Mouse (Mus musculus) cerebellum, postnatal 4 days (tissue): Measurements from ENCODE around the gene Slc9a6.
A peak's percentile ranks its signal among the peaks of the same experiment; 100 is the strongest.

Experiments used
- DNase-seq, 2 experiments: peaks; one replicate each; pipeline ENCODE4 v3.0.0; 2022; ENCODE audit warnings: low spot score in 2 of 2, mixed read lengths in 1 of 2

Gene Slc9a6

DNA sequence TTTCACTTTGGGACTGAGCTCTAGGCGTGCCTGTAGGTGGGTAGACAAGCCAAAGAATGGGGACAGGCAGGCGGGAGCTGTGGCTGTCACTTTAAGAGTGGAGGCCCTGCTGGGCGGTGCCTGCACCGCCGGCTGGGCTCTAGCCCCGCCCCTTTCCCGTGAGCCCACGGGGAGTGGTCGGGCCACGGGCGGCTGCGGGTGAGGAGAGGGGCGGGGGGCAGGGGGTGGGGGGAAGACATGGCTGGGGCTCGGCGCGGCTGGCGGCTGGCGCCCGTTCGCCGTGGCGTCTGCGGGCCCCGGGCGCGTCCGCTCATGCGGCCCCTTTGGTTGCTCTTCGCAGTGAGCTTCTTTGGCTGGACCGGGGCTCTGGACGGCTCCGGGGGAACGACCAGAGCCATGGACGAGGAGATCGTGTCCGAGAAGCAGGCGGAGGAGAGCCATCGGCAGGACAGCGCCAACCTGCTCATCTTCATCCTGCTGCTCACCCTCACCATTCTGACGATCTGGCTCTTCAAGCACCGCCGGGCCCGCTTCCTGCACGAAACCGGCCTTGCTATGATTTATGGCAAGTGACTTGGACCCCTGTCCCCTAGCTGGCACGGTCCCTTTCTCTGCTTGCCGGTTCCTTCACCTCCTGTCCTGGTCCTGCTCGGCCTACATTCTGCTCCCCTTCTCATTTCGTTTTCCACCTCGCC is at the start of gene Slc9a6:
Gene Slc9a6, plus strand, starts transcription at position 135 of the 695 bp plus-strand sequence.
- peak; percentile 37 to 64 for DNase-seq

DNA sequence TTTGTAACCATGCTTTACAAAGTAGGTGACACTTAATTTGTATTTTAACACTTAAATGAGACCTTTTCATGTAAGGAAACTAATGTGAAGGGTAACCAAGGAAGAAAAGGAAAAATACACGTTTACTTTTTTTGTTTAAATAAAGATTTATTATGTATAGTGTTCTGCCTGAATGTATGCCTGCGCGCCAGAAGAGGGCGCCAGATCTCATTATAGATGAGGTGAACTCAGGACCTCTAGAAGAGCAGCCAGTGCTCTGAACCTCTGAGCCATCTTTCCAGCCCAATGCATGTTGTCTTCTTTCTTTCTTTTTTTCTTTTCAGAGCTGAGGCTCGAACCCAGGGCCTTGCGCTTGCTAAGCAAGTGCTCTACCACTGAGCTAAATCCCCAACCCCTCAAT is 37.1 kb upstream of the Slc9a6 start:
- DNase-seq = no peak

DNA sequence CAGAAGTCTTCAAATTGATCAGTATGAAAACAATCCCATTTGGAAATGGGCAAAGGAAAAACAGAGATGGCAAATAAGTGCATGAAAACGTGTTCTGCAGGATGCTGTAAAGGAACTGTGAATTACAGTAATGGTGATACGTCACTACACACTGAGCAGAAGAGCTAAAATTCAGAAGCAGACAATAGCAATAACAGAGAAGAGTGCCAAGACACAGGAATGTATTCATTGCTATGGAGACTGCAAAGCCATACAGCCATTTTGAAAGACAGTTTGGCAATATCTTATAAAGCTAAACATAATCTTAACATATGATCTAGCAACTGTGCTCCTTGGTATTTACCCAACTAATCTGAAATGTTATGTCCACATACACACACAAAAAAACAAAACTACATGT is 31.4 kb upstream of the Slc9a6 start:
- DNase-seq = no peak

DNA sequence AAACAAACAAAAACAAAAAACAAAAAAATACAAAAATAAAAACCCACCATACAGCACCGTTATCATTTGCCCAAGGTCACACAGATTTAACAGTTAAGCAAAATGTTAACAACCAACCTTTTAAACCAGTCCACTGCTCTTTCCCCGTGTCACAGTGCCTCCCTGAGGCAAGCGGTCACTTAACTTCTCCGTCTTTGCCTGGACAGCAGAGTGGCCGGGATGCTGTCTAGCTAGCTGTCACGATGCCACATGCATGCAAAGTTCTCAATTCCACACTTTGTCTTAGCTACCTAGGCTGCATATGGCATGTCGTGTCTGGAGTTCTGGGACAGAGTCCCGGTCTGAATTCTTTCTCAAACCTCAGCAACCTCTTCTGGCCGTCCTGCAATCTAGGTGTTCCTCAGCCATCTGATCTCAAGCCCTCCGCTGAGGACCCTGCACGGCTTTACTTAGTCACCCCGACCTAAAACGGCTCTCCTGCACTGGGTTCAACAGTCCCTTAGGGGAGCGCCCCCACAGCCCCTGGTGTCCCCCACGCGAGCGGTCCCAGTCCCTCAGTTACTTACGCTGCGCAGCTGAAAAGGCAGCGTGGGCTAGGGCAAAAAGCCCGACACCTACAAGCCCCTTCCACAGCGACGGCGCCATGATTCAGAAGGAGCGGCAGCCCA is 12.2 kb upstream of the Slc9a6 start:
- DNase-seq = no peak

DNA sequence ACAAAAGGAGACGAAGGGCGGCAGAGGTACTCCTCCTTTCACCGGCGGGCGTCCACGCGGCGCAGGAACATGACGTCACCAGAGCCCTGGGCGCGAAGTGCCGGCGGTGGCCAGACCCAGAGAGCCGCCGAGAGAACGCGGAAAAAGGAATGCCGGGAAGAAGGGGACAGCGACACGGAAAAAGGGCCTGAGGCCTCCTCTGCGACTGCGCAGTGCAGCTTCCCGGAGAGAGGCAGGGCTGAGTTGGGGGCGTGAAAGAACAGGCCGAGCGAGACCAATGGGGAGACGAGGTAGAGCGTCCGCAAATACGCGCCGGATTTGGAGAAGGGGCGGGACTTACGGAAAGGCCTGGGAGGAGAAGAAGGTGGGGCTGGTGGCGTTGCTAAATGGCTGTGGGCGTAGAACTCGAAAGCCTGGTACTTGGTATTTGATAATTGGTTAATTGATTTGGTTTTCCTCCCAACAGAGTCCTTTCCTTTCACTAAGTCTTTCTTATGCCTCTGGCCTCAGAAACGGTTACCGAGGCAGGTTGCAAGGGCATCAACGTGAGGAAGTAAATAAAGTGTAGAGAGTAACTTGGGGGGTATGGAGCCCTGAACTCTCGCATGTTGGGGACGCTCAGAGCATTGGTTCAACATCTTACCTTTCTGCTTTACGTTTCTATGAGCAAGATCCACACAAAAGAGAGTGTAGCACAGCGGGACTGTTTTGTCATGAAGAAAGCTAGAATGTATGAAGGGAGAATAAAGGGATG is 11.5 kb upstream of the Slc9a6 start, which contains the start of gene Mmgt1:
Gene Mmgt1, minus strand, starts transcription at position 183 of the 754 bp plus-strand sequence.
- peak; percentile 72 to 85 for DNase-seq

DNA sequence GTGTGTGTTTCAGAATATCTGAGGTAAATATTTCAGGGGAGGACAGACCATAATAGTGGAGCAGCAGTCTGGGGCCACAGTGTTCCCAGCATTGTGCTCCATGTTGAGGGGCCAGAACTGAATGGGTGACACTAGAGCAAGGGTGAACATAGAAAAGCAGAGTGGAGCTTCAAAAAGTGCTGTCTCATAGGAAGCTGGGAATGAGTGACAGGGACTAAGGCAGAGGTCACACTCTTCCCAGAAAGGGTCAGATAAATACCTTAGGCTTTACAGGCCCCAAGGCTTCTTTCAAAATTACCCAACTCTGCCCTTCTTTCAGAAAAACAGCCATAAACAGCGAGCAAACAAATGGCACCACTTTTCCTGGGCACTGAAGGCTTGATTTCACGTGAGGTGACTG is 3.0 kb upstream of the Slc9a6 start:
- DNase-seq = no peak

DNA sequence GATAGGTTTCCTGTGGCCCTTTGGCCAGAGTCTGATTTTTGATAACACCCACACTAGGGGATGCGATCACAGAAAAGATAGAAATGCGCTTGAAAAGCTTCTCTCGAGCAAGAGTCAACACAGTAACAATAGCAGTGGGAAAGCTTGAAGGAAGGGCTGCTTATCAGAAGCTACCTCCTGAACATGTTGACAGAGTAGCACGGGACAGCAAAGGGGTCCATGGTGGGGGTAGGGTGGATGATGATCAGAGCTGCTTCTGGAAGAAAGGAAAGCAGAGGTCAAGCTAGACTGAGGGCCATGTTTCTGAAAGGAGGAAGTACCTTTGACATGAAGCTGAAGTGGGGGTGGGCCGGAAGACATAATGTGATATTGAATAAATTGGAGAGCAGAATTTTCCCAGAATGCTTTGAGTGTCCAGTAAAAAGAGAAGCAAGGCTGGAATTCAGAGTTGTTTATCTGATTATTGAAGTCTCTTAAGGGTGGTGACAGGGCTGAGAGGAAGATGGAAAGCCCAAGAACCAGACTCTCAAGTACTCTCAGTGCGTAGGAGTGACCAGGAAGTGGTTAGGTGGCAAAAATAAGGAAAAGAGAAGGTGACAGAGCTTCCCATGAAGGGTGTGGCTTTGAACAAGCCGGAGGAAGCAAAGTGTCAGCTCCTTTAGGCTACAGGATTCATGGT is 2.4 kb upstream of the Slc9a6 start:
- DNase-seq = no peak

DNA sequence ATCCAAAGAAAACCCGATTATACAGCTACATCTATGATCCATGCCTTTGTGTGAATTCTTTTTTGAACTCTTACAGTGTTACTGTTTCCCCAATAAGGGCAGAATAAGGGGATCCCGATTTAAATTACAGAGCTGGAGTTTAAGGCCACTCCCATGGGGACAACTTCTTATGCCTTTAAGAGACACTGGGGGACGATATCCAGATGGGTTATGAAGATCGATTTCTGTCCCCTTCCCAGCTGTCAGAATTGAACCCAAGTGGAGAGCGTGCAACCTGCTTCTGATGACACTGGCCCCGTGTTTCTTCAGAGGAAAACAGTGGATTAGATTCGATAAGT is 303 bp upstream of the Slc9a6 start:
- DNase-seq = no peak

DNA sequence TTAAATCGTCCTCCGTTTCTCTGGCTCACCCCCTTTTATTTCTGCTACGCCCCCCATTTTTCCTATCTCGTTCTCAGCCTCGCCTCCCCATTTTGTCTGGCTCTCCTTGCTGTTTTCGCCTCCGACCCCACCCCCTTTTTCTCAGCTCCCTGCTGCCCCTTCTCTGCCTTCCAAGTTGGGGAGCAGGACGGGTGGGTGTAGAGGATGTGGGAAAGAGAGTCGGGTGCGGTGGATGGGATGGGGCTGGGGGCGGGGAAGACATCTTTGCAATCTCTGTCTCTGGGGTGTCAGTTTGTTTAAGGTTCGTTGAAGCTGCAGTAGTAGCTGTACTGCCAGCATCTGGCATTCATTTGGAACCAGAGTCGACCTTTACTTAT is 749 bp downstream of the Slc9a6 start:
- DNase-seq = peak in 1 of 2 experiments; percentile 6

DNA sequence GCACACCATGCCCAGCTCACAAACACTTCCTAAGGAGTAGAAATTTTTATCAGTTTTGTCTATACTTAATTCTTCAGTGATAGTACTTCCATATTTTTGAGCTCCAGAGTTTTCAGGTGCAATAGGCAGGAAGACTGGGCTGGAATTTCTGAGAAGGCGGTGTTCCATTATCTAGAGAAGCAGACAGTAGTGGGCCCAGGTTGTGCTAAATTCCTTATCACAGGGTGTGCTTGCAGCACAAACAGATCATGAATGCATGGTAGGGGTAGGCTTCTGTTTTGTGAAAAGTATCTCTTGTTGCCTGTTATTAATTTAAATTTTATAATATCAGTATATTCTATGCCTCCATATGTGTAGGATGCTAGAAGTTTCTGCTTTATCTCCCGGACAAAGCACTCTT is 5.7 kb downstream of the Slc9a6 start:
- no peak for DNase-seq

DNA sequence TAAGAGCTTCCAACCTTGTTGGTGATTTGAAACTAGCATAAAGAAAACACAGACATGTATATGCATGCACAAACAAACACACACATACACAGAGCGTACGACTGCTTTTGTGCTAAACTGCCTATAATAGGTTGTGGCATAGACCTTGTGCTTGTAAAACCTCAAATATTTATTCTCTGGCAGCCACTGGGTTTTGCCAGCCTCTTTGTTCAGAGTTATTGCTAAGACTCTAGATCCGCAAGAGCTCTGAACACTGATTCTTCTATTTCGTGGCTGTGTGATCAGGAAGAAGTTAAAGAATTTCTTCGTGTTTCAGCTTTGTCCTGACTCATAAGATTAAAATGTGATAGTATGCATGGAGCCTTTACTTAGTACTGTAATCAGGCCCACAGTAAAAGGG is 26.6 kb downstream of the Slc9a6 start:
- no peak for DNase-seq

DNA sequence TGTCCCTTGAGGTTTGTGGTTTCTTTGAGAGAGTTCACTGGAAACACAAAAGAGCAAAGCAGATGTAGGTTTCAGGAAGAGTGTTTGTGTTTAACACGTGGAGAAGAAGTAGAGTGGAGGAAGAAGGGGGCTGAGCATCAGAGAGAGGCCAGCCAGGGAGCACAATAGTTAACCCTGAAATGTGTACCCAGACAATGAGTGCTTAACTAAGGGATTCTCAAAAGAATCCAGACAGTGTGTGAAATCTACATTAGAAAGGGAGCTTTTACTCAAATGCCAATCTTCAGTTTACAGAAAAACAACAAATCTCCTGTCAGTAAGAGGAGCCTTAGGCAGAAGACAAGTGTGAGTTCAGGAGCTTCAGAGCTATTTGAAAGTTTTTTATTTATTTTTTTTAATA is 30.5 kb downstream of the Slc9a6 start:
- DNase-seq = no peak

DNA sequence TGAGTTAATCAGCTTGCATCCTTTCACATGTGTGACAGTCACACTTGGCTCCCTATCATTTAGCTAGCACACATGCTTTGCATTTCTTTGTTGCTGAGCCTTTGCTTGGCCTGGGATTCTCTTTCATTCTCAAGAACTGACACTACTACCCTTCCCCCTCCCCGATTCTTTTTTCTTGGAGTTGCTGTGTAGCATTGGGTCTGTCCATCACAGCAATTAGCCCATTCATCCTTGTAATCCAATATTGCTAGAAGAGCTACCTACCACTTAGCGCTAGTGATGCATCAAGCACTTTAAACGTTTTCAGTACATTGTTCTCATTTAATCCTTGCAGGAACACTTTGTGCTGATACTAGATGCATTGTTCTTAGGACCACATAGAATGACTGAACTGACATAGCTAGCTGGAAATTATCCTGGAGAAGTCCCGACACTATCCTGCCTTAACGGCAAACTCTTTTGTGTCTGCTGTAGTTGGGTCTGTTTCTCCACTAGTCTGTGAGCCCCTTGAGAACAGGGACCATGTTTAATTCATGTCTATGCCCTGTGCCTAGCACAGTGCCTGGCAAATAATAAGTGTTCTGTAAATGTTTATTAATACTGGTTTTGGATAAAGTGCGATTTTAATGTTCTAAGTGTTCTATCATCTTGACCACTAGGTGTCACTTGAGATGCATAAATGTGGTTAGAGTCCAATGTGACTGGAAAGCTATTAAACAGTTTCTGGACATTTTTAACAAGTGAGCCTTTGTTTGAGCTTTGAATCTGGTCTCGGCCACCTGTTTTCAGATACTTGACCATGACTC is 40.2 kb downstream of the Slc9a6 start:
- no peak for DNase-seq

DNA sequence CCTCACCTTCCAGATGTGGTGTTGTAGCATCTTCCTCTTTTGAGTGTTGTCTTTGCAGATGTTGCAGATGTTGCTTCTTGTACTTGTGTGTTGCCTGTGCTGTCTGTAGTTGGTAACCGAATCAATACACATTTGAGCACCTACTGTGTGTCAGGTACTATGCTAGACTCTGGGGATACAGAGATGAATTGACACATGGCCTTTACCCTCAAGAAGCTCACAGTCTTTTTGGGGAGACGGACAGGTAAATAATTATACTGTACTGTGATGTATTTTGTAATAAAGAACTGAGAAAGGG is 40.7 kb downstream of the Slc9a6 start:
- no peak for DNase-seq

DNA sequence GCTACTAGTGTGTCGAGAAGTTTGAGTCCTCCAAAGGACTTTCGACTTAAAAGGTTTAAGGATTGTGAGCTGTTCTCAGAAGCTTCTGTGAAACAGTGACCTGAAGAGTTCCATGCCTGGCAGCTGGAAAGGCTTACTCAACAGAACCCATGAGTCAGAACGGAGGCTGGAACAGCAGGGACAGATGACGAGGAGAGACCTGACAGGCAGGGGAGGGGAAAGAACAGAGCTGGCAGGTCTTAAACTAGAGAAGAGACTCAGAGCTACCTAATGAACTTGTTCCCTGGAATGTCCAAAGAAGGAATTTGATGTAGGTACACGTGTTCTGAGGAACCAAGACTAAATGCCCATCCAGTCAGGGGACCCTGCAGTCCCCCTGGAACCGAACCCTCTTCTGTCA is 41.3 kb downstream of the Slc9a6 start:
- DNase-seq = no peak

DNA sequence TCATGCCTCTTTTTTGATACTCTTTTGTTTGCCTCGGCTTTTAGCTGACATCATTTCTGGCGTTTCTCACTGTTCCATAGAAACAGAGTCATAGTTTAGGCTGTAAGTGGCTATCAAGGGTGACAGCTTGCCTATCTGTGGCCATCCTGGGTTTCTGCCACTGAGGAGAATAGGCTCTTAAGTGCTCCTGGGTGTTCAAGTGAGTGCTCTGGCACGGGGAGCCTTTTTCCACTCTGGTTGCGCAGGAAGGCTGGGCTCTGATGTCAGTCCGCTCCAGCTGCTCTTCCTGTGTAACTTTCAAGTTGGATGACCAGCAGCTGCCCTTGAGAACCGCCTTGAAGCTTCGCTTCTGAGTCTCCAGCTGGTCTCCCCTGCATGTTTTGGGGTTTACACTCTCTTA is 42.2 kb downstream of the Slc9a6 start:
- no peak for DNase-seq

DNA sequence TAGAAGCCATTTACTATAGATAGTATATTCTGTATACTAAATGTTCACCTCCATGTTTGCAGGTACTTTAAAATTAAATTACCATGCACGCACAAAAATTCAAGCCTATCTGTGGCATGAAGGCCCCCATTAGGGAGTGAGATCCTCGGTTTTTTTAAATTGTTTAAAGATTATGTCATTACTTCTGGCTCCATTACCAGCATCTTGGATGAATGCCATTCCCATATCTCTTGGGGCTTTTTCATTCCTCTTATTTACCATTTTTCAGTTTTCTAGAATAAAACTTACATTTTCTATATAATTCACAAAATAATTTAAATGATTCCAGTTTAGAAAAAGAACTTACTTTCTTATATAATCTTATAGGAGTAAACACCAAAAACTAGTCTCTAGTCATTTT is 46.1 kb downstream of the Slc9a6 start:
- no peak for DNase-seq

DNA sequence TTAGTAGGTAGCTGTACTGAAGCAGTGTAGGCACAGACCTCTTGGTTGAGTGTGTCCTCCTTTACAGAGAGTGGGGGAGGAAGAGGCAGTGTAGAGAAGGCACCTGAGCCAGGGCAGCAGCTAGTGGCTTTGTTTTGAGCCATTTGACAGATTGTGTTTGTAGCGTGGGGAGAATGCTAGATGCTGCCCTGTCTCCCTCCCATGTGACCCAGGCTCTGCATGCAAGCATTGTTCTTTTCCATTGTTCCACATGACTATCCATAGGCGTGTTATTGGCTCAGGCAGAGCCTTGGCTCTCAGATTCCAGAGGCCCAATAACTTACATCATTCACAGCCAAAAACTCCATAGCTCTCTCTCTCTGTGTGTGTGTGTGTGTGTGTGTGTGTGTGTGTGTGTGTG is 49.7 kb downstream of the Slc9a6 start:
- no peak for DNase-seq

DNA sequence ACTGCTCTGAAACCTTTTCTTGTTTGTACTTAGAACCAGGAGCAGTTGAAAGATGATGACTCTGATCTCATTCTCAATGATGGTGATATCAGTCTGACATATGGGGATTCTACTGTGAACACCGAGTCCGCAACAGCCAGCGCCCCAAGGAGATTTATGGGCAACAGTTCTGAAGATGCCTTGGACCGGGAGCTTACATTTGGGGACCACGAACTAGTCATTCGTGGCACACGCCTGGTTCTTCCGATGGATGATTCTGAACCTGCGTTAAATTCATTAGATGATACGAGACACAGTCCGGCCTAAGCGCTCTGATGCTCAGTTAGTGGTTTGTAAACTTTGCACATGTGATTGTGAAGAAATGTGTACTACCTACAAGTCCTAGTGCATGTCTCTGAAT is 51.6 kb downstream of the Slc9a6 start:
- DNase-seq = no peak

DNA sequence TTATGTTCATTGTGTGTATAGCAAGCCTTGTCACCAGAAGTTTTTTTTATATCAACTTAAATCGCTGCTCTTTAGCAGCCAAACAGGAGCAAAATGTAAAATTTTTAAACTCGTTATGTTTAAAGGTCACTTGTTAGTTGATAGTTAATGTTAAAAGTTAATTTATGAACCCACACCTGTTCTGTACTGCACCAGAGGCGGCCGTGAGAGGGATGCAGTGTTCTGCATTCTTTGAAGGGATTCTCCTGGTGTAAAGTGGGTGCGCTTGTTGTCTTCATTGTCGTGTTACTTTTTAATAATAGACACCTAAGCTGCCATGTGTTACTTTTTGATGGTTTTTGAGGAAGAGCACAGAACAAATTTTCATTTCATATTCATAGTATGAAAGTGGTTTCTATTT is 52.8 kb downstream of the Slc9a6 start:
- no peak for DNase-seq

DNA sequence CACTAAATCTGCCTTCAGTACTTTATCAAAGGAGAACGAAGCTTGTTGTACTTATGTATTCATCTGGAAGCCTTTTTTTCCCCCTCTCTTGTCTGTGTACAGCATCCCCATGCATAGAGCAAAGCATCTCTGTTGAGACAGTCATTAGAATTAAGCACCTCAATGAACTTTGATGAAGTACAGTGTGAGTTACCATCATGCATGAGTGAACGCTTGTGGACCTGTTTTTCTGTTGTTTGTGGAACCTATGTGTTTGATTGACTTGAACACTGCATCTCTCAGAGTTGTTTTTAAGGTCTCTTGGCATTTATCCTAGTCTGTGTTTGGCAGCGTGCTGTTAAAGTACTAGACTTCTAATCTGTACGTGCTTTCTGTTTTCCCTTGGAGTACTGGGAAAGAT is 53.8 kb downstream of the Slc9a6 start:
- no peak for DNase-seq
